Mouse (Mus musculus): ENCODE data around the gene Aacs.
"Not testable (repeated sequence)": the region's sequence is repeated elsewhere in the genome, so short reads cannot be mapped to it uniquely, and the experiment has no call there.

The Aacs gene

GRCm38 (mm10) chr5:125475601-125476285, at the start of gene Aacs:
TSS of gene Aacs (plus strand) at chr5:125475814.
- DNase-seq (ENCODE audit: low read depth, low spot score) = peak; percentile 95

GRCm38 (mm10) chr5:125426343-125426742, 49.3 kb upstream of the Aacs start:
- DNase-seq (ENCODE audit: low read depth, low spot score) = peak; percentile 75

- DNase-seq (ENCODE audit: low read depth, low spot score) = not testable (repeated sequence)
Measured at GRCm38 (mm10) chr5:125432324-125432723, 43.3 kb upstream of the Aacs start.

- DNase-seq (ENCODE audit: low read depth, low spot score) = peak; percentile 98
Measured at GRCm38 (mm10) chr5:125433793-125434337, 41.7 kb upstream of the Aacs start, which contains the start of gene Dhx37. TSS of gene Dhx37 (minus strand) at chr5:125434121.

GRCm38 (mm10) chr5:125434347-125434746, 41.3 kb upstream of the Aacs start:
- DNase-seq (ENCODE audit: low read depth, low spot score) = peak; percentile 83

GRCm38 (mm10) chr5:125440583-125441233, 34.9 kb upstream of the Aacs start:
- DNase-seq (ENCODE audit: low read depth, low spot score) = peak; percentile 82

GRCm38 (mm10) chr5:125441234-125442114, 34.1 kb upstream of the Aacs start, which contains the start of gene Bri3bp:
TSS of gene Bri3bp (plus strand) at chr5:125441568.
- peak; percentile 84 for DNase-seq (ENCODE audit: low read depth, low spot score)

- DNase-seq (ENCODE audit: low read depth, low spot score) = peak; percentile 54
Measured at GRCm38 (mm10) chr5:125442136-125442995, 33.2 kb upstream of the Aacs start.

- peak; percentile 62 for DNase-seq (ENCODE audit: low read depth, low spot score)
Measured at GRCm38 (mm10) chr5:125443335-125443734, 32.3 kb upstream of the Aacs start.

- peak; percentile 43 for DNase-seq (ENCODE audit: low read depth, low spot score)
Measured at GRCm38 (mm10) chr5:125443915-125444314, 31.7 kb upstream of the Aacs start.

GRCm38 (mm10) chr5:125444554-125444953, 31.1 kb upstream of the Aacs start:
- peak; percentile 49 for DNase-seq (ENCODE audit: low read depth, low spot score)

- no peak for DNase-seq (ENCODE audit: low read depth, low spot score)
Measured at GRCm38 (mm10) chr5:125446344-125446743, 29.3 kb upstream of the Aacs start.

GRCm38 (mm10) chr5:125448026-125448425, 27.6 kb upstream of the Aacs start:
- no peak for DNase-seq (ENCODE audit: low read depth, low spot score)

- no peak for DNase-seq (ENCODE audit: low read depth, low spot score)
Measured at GRCm38 (mm10) chr5:125448631-125449030, 27.0 kb upstream of the Aacs start.

- no peak for DNase-seq (ENCODE audit: low read depth, low spot score)
Measured at GRCm38 (mm10) chr5:125449306-125449705, 26.3 kb upstream of the Aacs start.

GRCm38 (mm10) chr5:125452573-125452972, 23.0 kb upstream of the Aacs start:
- no peak for DNase-seq (ENCODE audit: low read depth, low spot score)

GRCm38 (mm10) chr5:125456100-125456499, 19.5 kb upstream of the Aacs start:
- no peak for DNase-seq (ENCODE audit: low read depth, low spot score)

GRCm38 (mm10) chr5:125457538-125457937, 18.1 kb upstream of the Aacs start:
- DNase-seq (ENCODE audit: low read depth, low spot score) = no peak

- DNase-seq (ENCODE audit: low read depth, low spot score) = no peak
Measured at GRCm38 (mm10) chr5:125460574-125460973, 15.0 kb upstream of the Aacs start.

- no peak for DNase-seq (ENCODE audit: low read depth, low spot score)
Measured at GRCm38 (mm10) chr5:125461868-125462445, 13.7 kb upstream of the Aacs start.
